Mouse (Mus musculus) 3T3-L1 (cell line): Measurements from ENCODE around the gene Fam219a.

ENCODE experiments used
- DNase-seq: peaks from one replicate; pipeline ENCODE4 v3.0.0-alpha.2; 2015; ENCODE audit warnings: low read depth, low spot score

Fam219a gene

DNA sequence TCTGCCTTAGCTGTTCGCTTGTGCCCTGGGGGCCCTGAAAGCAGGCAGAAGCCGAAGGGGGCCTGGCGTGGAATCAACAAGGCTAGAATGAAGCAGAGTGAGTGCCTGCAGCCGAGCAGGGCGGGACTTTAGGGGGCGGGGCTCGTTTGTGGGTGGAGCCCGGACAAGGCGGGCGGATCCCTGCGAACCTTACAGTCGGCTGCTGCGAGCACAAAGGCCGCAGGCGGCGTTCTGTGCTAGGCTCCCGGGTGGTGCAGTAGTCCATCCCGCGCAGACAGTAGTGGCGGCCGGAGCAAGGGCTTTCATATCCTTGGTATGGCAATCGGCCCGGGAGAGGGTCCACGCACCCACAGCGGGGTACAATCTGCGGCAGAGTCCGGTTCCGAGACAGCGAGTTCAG lies 62.4 kb downstream of the Fam219a start:
- no peak for DNase-seq

GRCm38 (mm10) chr4:41506156-41506555 lies 63.2 kb downstream of the Fam219a start:
- no peak for DNase-seq

DNA sequence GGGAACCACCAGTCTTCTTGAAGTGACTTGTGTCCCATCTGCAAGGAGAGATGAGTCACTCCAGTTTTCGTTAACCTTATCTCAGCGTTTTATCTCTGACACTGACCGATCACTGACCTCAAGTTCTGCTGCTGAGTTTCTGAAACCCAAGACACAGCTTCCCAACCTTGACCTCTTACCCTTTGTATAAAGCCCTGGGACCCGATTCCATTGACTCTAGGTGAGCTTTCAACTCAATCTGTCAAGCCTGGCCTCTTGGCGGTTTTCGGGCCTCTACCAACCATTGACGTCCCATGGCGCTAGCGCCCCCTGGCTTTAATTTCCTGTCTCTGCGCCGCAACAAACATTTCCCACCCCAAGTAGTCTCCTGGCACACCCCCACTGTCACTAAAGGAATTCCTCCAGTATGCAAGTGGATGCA lies 64.2 kb downstream of the Fam219a start:
- DNase-seq = no peak

DNA sequence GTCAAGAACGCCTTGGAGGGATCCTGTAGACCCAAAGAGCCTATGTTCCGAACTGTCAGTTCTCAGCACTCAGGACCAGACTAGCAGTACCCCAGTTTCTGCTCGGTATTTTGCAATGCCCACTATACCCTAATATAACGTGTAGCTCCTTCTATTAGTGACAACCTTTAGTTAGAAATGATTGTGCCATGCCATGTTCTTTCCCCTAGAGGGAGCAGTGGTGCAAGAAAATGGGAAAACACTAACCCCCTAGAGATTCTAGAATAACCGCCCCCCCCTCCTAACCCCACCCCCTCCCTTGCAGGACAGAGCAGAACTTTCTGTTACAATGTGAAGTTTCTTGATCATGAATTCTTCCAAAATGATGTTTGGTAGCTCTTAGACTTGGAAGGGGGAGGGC lies 65.0 kb downstream of the Fam219a start:
- DNase-seq = peak; percentile 11

GRCm38 (mm10) chr4:41502986-41503412 lies 66.3 kb downstream of the Fam219a start, which contains the start of gene AI464131:
Gene AI464131, minus strand, starts transcription at chr4:41503076.
- DNase-seq = peak; percentile 96

DNA sequence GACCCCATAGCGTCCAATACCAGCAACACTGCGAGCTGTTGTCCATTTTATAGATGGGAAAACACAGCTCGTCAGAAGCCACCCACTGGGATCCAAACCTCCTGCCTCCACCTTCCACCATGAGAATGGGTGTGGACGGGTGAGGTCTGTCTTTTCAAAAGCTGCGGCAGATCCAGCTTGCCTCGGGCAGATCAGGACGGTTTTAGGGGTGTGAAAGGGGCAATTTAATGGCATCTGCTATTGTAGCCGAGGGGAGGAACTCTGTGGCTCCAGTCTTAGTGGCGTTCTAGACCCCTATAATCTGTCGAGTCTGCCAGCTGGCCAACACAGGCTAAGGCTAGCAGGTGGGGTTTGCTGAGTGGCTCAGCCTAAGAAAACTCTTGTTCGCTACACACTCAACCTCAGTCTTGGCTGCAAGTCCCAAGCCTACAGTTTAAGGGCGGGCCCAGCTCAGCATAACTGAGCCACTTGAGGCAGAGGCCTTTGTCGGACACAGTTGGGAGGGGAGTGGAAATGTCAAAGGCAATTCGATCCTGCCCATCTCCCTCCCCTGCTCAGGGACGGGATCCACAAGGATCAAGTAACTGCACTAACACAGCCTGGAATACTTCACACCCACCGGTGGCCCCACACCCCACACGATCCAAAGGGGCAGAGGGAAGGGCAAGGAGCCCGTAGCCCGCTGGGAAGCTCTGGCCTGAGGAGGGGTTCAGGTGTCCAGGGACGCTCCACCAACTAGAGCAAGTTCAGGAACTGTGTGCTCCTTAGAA lies 67.0 kb downstream of the Fam219a start:
- peak; percentile 54 for DNase-seq

DNA sequence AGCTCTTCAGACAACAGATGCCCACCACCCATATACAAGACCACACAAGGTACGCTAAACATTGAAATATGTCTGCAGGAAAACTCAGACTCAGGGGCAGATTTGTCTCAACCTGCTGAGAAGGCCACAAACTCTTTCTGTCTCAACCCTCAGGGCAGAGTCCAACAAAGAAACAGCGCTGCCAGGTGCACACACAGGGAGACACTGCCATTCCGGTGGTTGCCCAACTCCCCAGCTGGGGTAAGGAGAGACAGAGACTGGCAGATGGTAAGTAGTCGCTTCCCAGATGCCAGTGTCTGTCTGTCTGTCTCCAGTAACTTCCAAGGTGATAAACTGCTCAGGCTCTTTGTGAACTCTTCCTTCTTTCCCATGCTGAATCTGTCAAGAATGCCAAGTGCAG lies 68.6 kb downstream of the Fam219a start:
- no peak for DNase-seq

- DNase-seq = no peak
These were observed 69.7 kb downstream of the Fam219a start for GRCm38 (mm10) chr4:41499619-41500018.

GRCm38 (mm10) chr4:41498921-41499391 lies 70.4 kb downstream of the Fam219a start:
- DNase-seq = no peak

DNA sequence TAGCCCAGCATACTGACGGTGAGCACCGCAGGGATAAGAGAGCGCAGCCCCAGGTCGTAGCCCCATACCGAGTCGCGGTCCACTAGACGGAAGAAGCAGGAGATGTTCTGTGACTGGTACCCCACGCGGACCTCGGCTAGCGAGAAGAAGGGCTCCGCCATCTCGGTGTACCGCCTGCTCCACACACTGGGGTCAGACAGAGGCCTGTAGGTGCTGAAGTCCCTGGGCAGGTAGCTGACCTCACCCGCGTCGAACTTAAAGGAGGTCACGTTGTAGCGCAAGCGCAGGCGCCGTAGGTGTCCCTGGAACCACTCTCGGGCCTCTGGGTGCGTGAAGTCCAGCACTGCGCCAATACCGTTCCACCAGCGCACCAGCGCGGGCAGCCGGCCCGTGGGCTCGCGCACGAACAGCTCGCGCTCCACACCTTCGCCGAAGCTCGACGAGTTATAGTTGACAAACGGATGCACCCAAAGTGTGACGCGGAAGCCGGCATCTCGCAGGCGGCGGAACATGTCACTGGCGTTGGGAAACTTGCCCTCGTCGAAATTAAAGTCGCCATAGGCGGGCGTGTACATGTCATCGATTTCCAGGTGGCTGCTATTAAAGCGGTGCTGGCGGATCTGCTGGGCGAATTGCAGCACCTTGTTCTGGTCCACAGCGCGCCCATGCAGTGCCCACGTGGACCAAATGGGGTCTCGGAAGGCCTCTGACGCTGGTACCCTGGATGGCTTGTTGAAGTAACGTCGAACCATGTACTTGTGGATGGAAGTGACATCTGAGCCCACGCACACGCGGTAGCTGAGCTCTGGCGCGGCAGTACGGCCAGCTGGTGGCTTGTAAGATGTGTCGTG lies 71.1 kb downstream of the Fam219a start:
- DNase-seq = no peak

DNA sequence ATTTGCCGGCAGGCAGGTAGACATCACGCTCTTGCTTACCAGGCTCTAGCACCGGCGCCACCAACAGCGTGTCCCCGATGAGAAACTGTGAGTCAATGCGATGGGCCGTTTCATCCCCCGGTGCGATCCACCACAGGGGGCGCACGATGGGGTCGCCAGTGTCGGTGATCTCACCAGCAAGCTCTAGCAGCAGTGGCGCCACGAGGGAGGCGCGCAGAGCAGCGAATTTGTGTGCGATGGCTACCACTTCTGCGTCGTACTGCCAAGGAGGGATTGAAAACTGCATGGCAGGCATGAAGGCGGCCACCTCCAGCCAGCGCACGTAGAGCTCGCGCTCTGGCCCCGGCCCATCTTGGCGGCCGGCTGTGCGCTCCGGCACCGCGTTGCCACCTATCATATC lies 71.8 kb downstream of the Fam219a start:
- no peak for DNase-seq

DNA sequence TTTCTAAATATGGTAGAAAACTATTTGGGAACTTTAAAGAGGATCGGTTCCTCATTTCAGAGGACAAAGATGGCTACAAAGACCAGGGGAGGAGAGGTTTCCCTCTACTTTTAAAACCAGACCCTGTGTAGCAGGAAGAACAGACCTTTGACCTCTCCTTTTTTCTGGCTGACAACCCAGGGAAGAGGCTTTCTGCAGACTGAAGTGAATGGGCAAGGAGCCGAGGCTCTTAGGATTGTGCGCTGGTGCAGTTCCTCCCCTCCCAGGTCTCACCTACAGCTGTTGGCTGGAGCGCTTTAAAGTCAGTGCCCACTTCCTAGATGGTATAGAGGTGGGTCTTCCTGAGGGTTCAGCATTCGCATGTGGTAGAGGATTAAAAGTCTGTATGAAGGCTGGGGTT lies 72.3 kb downstream of the Fam219a start:
- no peak for DNase-seq

DNA sequence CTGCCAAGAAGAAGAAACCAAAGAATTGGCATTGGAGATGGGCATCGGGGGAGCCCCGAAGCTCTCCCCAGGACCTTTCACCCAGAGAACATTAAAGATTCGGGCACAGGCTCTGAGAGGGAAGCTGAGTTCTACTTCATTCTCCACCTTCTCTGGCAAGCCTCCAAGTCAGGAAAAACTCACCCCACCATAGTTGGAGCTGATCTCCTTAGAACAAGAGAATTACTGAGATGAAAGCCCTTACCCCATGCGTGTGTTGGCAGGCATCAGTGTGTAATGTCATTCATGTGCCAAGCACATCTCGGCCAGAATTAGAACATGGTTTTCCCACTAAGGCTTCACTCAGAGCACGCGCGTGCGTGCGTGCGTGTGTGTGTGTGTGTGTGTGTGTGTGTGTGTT lies 73.5 kb downstream of the Fam219a start:
- no peak for DNase-seq

- no peak for DNase-seq
These were observed 74.3 kb downstream of the Fam219a start for GRCm38 (mm10) chr4:41495076-41495475.

DNA sequence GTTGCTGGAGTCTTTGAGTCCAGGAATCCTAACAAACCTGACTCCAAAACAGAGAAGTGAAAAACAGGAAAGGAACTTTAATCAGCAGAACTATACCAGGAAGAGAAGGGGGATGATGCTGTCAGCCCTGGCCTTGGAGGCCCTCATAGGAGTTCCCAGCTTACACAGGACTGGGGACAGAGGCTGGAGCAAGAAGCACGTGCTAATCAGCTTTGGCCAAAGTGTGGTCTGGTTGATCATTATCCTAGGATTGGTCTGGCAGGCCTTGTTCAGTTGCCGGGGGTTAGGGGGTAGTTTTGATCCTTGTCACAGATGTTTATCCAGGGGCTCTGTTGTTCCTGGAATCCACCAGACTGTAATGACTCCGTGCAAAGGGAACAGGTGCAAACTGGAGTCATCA lies 75.0 kb downstream of the Fam219a start:
- no peak for DNase-seq

DNA sequence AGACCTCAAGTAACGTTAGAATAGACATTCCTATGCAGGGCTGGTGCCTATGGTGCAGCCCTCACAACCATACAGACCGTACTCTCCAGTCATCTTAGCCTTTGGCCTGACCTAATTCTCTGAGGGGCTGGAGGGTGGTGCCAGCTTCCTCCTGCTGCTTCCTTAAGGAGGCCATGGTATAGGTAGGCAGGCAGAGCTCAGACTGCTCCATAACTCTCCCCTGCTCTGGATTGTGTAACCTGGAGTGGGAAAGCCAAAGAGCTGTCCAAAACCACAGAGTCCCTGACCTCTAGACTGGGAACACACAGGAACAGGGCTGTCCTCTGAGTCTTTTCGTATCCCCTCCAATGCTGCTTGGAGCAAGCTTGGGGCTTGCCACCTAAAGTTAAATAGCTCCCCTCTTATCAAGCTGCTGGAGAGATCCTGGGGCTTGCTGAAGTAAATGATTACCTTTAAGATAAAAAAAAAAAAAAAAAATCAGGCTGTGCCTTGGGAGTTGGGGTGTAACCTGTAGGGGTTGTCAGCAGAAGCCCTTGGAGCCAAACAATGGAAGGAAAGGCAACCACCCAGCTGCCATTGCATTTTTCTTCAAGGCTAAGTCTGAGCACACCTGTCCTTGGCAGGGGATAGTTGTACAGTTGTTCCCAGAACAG lies 75.7 kb downstream of the Fam219a start:
- DNase-seq = no peak

DNA sequence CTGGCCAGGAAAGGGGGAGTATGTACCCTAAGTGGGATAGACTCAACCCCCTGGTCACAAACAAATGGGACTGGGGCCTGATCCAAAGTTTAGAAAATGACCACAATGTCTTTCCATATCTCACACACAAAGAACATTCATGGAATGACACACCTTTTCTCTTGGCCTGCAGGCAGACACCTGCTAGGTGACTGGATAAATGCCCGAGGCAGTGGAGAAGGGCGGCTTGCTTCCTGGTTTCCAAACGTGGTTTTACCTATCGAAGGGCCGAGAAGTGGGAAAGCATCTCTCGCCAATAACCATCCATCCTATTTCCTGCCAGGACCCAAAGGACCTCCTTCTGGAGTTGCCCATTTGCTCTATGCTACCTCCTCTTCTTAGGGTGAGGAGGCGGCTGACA lies 76.4 kb downstream of the Fam219a start:
- DNase-seq = no peak

- DNase-seq = peak; percentile 39
These were observed 87.7 kb downstream of the Fam219a start for GRCm38 (mm10) chr4:41481601-41482017.

GRCm38 (mm10) chr4:41480254-41480653 lies 89.1 kb downstream of the Fam219a start:
- no peak for DNase-seq

DNA sequence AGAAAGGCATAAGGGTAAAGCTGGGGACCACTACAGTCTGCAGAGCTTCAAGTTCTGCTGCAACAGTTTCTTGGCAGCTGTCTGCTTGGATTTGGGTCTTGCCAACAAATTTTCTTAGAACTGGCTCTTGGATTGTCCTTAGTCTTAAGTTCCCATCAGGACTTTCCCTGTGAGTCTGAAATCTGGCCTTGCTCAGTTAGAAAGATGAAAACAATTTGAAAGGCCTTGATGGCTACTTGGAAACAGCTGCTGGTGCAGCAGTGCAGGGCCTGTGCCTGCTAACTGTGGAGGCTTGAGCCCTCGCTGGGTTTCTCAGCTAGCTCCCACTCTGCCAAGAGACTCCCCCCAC lies 89.9 kb downstream of the Fam219a start:
- DNase-seq = no peak

DNA sequence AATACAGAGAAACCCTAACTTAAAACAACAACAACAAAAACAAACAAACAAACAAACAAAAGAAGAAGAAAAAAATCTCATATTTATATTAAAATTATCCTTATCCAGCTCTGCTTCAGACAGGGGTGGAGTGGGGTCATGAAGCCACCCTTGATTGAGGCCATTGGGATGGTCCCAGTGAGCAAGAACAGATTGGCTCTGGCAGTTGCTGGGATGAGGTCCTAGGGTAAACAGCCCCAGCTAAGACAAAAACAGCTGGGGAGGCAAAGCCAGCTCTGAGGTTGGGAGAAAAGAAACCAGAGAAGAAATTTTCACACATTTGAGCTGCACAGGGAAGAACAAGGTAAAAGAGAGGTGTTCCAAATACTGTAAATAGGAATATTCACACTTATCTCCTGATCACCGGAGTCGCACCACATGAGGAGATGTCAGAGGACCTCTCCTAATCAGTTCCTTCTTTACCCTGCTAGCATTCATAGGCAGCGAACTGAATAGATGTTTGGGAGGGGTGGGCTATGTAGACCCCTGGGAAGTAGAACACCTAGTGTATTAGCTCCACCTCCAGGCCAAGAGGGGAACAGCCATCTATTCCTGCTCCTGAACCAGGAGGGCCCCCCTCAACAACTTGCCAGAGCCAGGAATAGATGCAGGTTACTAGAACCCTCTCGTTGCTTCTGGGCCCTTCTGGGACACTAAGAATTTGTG lies 90.4 kb downstream of the Fam219a start:
- no peak for DNase-seq
